Mouse (Mus musculus) lung, postnatal 25 days (tissue): ENCODE results near the gene Slc38a11.

ENCODE experiments used
- DNase-seq: peaks from one replicate; pipeline ENCODE4 v3.0.0; 2022; ENCODE audit warnings: low spot score

Slc38a11 gene

DNA sequence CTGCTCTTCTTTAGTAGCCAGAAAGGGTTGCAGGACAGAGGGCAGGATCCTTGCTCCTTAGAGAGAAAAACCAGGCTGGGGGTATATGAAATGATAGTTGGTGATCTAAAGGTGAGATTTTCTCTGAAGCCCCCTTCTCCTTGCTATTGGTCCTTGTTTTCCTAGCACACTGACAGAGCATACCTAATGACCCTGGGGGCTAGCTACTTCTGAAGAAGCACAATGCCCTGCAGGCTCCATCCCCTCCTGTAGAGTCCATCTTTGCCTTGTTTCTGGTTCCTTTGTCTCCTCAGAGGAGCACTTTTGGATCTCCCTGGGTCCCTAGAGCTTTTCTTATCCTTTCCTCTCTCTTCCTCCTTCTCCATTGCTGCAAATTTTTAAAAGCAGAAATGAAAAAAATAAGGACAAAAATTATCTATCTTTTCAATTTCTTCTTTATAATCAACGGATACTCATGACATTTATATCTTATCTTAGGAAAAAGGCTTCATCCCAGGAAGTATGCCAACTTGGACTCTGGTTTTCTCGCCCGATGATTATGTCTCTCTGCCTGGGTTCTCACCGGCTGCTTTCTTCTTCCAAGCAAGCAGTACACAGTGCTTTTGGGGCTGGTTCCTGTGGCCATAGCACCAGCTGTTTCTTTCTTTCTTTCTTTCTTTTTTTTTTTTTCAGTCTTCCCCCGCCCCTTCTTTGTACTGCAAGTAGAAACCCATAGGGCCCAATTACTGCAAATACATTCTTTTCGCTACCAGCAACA, 41.7 kb downstream of the Slc38a11 start:
- DNase-seq: no peak

DNA sequence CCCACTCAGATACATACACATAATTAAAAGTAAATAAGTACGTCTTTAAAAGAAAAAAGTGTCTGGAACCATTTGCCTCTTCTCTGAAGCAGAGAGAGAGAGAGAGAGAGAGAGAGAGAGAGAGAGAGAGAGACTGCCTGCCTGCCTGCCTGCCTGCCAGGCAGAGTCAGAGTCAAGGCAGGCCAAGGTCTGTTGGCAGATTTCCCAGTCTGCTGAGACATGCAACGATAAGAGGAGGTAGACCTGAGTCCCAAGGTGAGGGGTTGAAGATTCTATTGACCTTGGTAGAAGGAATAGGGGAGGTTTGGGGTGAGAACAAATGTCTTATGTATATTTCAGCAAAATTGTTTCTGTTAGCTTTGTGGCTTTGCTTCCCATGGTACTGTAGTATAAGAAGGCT, 42.9 kb downstream of the Slc38a11 start:
- no peak for DNase-seq

- no peak for DNase-seq
Measured at GRCm38 (mm10) chr2:65316721-65317120, 47.1 kb downstream of the Slc38a11 start.

- no peak for DNase-seq
Measured at GRCm38 (mm10) chr2:65311250-65311649, 52.6 kb downstream of the Slc38a11 start.

DNA sequence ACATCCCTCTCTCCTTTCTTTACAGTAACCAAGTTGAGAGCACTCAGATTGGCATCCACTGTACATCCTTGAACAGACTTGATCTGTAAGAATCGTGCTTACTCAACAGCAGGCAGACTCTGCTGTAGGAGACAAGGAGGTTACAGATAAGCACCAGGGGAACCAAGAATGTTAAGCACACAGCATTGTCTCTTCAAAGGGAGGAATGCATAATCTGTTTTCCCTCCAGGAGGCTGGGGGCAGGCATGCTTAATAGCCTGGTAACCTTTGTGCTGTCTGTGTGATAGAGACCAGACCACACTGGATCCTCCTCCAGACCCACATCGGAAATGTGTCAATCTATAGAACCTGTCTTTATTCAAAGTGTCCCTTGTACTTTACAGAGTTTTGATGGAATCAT, 67.3 kb downstream of the Slc38a11 start:
- DNase-seq: no peak

GRCm38 (mm10) chr2:65294092-65294491, 69.7 kb downstream of the Slc38a11 start:
- no peak for DNase-seq

GRCm38 (mm10) chr2:65293411-65293810, 70.4 kb downstream of the Slc38a11 start:
- no peak for DNase-seq

- no peak for DNase-seq
Measured at GRCm38 (mm10) chr2:65289721-65290120, 74.1 kb downstream of the Slc38a11 start.

DNA sequence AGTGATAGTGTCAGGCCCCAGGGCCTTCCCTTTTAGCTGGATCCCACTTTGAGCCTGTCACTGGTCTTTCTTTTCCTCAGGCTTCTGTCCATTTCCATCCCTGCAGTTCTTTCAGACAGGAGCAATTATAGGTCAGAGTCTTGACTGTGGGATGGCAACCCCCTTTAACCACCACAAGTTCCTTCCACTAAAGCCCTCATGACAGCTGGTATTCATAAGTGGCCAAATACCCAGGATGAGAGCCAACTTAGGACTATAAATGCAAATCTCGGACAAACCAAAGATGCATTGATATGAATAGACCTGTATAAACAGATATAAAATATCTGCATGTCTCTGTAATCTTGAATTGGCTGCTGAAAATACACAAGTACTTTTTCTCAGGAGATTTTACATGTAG, 75.1 kb downstream of the Slc38a11 start:
- no peak for DNase-seq

GRCm38 (mm10) chr2:65285380-65285779, 78.5 kb downstream of the Slc38a11 start:
- DNase-seq: peak; percentile 43

- DNase-seq: no peak
Measured at GRCm38 (mm10) chr2:65282979-65283378, 80.9 kb downstream of the Slc38a11 start.

- no peak for DNase-seq
Measured at GRCm38 (mm10) chr2:65279029-65279690, 84.7 kb downstream of the Slc38a11 start.

DNA sequence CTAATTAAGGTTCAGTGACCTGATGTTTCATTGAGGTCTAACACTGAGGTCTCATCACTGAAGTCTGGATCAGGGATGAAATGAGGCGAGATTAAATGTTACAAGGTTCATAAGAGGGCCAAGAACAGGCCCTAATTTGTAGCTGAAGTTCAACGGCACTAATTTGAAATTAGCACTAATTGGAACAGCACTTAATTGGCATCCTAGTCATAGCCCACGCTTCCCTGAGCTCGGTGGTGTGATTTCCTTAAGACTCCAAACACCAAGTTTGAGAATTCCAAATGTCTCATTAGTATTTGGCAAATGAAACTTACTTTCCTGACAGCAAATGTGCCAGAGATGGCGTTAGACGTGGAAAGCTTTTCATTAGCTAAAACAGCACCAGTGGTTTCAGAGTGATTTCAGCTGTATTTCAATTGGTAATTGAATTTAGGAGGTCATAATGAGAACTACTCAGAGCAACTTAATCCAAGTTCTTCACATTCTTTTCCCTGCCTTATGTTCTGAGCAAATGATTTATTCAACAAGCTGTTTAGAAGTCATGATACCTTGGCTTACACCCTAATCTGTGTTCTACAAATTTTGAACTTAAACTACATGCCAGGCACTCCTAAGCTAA, 88.3 kb downstream of the Slc38a11 start:
- no peak for DNase-seq

DNA sequence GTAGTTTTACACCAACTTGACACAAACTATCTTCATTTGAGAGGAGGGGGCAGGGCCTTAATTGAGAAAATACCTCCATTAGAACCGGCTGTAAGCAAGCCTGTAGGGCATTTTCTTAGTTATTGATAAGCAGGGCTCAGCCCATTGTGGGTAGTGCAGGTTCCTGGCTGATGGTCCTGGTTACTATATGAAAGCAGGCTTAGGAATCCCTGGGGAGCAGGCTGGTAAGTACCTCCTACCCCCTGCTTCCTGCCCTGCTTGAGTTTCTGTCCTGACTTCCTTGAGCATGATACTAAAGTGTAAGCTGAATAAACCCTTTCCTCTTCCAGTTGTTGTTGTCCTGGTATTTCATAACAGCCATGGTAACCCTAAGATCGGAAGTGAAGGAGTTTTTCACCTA, 89.9 kb downstream of the Slc38a11 start:
- DNase-seq: no peak

- DNase-seq: no peak
Measured at GRCm38 (mm10) chr2:65268731-65269130, 95.1 kb downstream of the Slc38a11 start.

DNA sequence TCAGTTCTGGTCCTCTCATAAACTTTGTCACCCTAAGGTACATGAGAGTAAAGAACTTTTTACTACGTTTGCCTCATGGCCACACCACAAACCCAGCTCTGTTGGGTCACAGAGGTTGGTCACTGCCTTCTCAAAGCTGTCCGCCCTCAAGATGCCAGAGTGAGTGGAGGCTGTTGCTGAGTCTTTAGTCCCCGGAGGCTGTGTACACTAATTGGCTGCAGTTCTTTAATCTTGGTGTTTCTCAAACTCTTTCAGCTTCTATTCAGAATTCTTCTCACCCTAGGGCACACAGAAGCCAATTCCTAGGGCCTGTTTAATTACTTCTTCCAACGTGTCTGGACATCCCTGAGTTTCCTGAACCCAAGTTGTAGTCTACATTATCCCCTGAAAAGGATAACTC, 96.0 kb downstream of the Slc38a11 start:
- no peak for DNase-seq

DNA sequence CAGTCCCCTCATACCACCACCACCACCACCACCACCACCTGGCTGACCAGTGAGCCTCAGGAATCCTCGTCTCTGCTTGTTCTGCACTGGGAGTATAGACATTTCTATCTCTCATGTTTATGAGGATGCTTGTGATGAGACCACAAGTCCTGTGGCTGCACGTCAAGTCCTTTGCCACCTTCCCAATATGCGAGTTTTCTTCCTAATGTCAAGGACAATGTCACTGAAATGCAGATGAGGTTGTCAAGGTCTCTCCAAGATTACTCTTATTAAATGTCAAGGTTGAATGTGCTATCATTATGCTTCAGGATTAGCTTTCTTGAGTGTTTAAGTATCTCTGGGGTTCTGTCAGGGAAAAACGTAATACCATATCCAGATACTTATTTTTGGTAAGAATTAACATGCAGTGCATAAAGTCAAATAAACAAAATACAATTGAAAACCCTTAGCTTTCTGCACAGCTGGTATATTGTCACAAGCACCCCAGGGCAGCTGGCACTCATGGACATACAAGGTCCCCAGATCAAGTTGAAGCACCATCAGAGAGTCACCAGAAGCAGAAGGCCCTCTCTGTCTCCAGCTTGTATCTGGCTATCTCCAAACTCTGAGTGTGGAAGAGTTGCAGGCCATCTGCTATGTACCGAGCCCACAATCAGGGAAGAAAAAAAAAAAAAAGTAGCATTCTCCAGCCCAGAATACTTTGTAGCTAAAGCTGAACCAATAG, 97.1 kb downstream of the Slc38a11 start:
- DNase-seq: no peak
